Mouse (Mus musculus) forelimb bud, embryonic 11.5 days (tissue): Measurements from ENCODE around the gene Cytl1.

Experiments
- DNase-seq: peaks from one replicate; pipeline ENCODE4 v3.0.0-alpha.2; 2012; ENCODE audit warnings: low read depth, low spot score

Cytl1 gene

DNA sequence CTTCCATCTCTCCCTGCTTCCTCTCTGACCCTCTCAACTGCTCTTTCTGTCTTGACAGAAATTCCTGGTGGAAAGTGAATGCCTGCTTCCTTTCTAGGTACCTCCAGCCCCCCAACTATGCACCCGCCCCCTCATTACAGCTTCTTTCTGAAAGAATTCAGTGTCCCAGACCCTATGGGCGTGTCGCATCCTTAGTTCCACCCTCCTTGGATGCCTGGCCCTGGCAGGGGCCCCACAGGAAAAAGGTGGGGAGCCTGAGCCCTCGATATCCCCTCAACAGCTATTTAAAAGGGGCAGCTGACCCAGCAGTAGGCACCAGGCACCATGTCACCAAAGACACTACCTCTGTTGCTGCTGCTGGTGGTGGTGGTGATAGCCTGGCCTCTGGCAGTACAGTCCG lies at the start of gene Cytl1:
TSS of gene Cytl1 (plus strand) at position 296 of the 400 bp plus-strand sequence.
- DNase-seq = no peak

DNA sequence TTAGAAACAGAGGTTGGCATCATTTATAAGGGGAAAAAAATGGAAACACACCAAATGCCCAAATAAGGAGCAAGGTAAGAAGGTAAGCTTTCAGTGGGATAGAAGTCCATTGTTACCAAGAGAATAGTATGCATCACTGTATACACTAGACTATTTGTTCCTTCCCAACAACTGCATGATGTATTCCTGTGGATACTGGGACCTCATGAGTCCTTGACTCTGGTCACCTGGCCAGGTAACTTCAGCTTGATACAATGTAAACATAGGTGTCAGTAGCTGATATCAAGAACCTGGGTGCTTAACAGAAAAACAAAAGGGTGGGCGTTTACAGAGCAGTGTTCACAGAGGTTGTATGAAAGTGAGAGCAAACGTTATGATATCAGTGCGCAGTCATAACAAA lies 42.6 kb upstream of the Cytl1 start:
- no peak for DNase-seq

GRCm38 (mm10) chr5:37695773-37696172 lies 39.5 kb upstream of the Cytl1 start:
- no peak for DNase-seq

DNA sequence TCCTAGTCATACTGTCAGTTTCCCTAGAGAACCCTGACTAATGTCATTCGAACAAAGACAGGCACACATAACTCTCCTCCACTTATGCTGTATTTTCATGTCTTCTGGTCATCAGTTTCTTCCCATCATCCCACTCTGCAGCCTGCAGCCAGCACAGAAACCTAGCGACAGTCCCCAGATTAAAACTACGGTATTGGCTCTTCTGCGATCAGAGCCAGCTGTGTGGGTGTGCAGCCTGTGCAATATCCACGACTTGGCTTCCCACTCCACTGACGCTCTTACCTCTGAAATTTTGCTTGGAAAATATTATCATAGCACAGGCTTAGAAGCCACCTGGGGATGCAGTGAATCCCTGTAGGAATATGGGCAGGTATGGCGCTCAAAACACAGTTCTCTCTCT lies 38.0 kb upstream of the Cytl1 start:
- DNase-seq = no peak

- DNase-seq = peak; percentile 27
Measured at GRCm38 (mm10) chr5:37699757-37700156, 35.6 kb upstream of the Cytl1 start.

- DNase-seq = no peak
Measured at GRCm38 (mm10) chr5:37704962-37705361, 30.4 kb upstream of the Cytl1 start.

- no peak for DNase-seq
Measured at GRCm38 (mm10) chr5:37708124-37708523, 27.2 kb upstream of the Cytl1 start.

GRCm38 (mm10) chr5:37709257-37709904 lies 25.9 kb upstream of the Cytl1 start:
- no peak for DNase-seq

GRCm38 (mm10) chr5:37716505-37717372 lies 18.6 kb upstream of the Cytl1 start, which contains the start of gene Stk32b:
Gene Stk32b (minus strand): TSS chr5:37717171.
- DNase-seq = peak; percentile 49

DNA sequence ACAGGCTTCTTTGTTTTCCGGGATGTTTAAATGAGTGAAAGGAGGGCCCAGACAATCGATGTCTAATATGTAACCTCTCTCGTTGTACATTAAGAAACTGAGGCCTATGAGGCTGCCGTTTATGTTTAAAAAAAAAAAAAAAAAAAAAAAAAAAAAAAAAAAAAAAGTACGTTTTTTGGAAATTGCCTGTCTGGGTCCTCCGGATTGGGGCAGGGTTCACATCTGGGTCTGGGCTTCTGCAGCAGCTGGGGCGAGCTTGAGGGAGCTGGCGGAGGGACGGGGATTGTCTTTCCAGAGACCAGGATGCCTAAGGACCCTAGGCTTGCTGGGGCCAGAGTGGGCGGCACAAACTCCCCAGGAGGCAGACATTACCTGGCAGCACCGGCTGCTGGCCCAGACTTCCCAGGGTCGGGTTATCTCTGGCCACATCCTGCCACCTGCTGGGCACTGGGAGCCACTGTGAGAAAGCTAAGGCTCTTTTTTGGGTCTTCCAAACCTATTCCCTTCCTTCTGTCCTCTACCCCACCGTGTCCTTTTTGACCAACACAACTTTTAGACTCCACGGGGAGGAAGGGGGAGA lies 17.8 kb upstream of the Cytl1 start:
- peak; percentile 52 for DNase-seq

DNA sequence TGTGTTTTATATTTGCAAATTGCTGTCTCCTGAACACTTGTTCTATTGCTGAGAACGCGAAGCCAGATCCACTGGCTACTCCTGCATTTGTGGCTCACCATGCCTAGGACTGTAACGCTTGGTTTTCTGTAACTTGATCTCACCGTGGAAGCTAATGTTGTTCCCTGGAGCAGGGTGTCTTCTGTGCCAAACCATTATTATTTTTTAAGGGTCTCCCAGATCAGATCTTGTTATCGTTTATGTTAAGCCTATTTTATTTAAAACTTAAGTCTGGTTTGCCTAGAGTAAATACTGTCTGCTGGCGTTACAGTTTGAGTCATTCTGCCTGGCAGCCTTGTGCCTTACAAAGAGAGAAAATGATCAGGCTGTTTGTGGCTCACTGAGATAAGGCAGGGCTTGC lies 14.6 kb upstream of the Cytl1 start:
- DNase-seq = no peak

GRCm38 (mm10) chr5:37725220-37725886 lies 10.0 kb upstream of the Cytl1 start:
- no peak for DNase-seq

GRCm38 (mm10) chr5:37730781-37731180 lies 4.5 kb upstream of the Cytl1 start:
- DNase-seq = no peak

DNA sequence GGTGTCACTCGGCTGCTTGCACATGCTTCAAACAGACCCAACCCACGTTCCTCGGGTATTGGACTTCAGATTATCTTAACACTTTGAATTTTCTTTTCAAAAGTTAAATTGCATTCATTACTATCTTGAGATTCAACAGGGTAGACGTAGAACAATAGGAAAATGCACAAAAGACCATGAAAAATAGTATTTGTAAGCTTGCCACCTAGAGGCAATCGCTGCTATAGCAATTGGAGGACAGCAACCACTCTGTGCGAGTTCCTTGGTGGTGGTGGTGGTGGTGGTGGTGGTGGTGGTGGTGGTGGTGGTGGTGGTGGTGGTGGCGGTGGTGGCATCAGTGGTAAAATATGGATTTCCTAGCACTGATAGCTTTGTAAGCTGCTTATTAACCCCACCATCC lies 894 bp downstream of the Cytl1 start:
- no peak for DNase-seq

DNA sequence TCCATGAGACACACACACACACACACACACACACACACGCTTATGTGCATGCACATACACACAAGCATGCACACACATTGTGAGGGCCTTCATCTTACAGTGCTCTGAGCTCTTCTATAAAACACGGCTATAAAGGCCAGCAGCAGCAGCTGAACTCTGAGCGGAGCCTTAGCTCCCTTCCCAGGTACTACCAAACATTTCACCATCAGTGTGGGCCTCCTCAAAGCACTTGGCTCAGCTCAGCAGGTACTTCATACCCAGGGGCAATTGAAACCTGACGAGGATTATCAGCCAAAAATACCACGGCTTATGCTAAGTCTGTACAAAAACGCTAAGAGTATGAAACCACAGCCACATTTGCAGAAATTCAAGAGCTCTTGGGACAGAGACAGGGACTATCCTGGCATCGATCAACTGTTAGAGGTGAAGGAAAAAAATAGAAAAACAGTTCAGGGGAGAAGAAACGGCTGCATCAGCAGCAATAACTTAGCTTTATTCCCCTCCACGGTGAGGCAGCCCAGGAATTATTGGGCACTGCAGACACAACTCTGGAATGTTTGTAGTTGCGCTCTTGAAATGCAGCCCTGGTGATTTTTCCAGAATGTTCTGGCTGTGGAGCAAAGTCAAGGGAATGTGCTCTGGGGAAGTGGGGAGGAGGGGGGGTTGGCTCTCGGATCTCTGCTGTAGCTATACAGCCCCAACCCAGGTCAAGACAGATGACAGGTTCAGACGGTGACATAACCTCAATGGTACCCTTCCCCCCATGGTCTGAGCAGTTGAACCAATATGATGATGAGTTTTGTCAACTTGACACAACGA lies 8.8 kb downstream of the Cytl1 start:
- DNase-seq = no peak

DNA sequence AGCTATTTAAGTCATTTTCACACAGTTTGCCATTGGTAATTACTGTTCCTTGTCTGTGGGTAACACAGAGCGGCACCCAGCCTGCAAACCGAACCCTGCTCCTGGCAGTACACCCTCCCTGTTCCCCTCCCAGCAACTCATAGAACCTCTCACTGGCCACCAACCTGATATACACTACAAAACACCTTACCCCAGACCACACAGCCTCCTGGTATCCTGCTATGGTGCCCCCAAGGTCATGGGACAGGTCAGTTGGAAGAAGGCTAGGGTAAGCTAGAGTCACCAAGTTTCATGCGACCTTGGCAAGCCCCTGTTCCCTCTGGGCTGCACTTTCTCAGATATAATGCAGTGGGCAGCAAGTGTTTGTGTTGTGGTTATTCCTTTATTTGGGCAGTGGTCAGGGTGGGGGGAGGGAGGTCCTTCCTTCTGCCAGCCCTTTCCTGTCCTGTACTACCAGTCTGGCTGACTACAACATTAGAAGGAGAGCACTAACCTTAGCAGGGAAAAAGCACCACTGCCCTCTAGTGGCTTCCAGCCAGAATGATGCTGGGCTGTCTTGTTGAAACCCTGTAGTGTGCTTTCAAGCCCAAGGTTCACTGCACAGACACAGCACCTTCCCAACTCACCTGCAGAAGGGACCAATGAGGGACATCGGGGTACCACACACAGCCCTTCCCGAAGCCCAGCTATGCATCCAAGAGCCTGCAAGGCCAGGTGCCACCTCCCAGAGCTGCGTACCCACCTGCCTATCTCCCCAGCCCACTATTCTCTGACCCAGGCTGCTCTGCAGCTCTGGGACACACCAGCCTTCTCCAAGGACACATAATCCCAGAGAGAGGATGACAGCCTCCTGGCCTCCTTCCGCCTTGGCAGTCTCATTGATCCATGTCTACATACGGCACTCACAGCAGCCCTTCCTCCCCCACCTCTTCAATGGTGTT lies 17.0 kb downstream of the Cytl1 start:
- peak; percentile 80 for DNase-seq

GRCm38 (mm10) chr5:37753366-37753765 lies 18.0 kb downstream of the Cytl1 start:
- no peak for DNase-seq

GRCm38 (mm10) chr5:37762046-37762445 lies 26.7 kb downstream of the Cytl1 start:
- no peak for DNase-seq

DNA sequence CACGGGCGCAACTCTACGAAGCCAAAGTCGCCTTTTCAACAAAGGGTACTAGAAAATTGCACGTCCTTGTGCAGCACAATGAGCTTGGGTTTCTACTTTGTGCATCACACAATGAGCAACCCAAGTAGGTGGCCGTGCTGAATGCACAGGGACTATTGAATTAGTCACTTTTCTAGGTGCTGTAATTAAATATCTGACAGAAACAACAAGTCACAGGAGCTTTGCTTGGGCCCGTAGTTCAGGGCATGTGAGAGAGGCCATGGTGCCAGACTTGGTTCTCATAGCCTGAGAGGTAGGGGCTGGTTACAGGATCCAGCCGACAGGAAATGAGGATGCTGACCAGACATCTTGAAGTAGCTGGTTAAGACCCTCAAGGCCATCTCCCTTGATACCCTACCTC lies 30.5 kb downstream of the Cytl1 start:
- DNase-seq = no peak

GRCm38 (mm10) chr5:37767231-37767630 lies 31.9 kb downstream of the Cytl1 start:
- no peak for DNase-seq
